Mouse (Mus musculus) liver, embryonic 11.5 days (tissue): ENCODE measurements at regions not wholly inside any gene's neighbourhood (a gene's known extent, or its start where the extent isn't known, plus 50 kb on each side); places are given as distances from the start of the nearest gene placed in this dataset.

Experiments
- ATAC-seq: fragments of 200-750 bp; cut with Nextera tagmentation; replicated peaks from 2 replicates; pipeline ENCODE4 v1.8.0; 2017; ENCODE audit warnings: moderate number of reproducible peaks, mild to moderate bottlenecking, moderate TSS enrichment, moderate library complexity; ENCODE audit not compliant: low FRiP score
- DNase-seq: peaks from one replicate; pipeline ENCODE4 v3.0.0-alpha.2; 2017; ENCODE audit warnings: low spot score
- H3K27ac ChIP-seq: fragments of 300-500 bp; sonication (generic); 2 replicates; pipeline ENCODE4 v1.5.1; 2014; ENCODE audit warnings: mild to moderate bottlenecking, low read depth, low read length, control low read depth
- H3K27me3 ChIP-seq: fragments of 300-500 bp; sonication (generic); replicated peaks from 2 replicates; pipeline ENCODE4 v1.6.1; 2014; ENCODE audit warnings: low read length, mixed read lengths; ENCODE audit not compliant: control insufficient read depth, insufficient read depth
- H3K36me3 ChIP-seq: fragments of 300-500 bp; sonication (generic); 2 replicates; pipeline ENCODE4 v1.6.1; 2014; ENCODE audit warnings: mild to moderate bottlenecking, low read length, moderate library complexity, mixed read lengths; ENCODE audit not compliant: control insufficient read depth, insufficient read depth
- H3K4me1 ChIP-seq: fragments of 300-500 bp; sonication (generic); replicated peaks from 2 replicates; pipeline ENCODE4 v1.6.1; 2014; ENCODE audit warnings: low read length, mixed read lengths; ENCODE audit not compliant: control insufficient read depth, insufficient read depth
- H3K4me2 ChIP-seq: fragments of 300-500 bp; sonication (generic); 2 replicates; pipeline ENCODE4 v1.6.1; 2014; ENCODE audit warnings: mild to moderate bottlenecking, control low read depth, moderate library complexity
- H3K4me3 ChIP-seq: fragments of 300-500 bp; sonication (generic); 2 replicates; pipeline ENCODE4 v1.5.1; 2014; ENCODE audit warnings: low read depth, low read length, control low read depth
- H3K9ac ChIP-seq: fragments of 300-500 bp; sonication (generic); 2 replicates; pipeline ENCODE4 v1.6.1; 2014; ENCODE audit warnings: low read depth, low read length, control low read depth
- H3K9me3 ChIP-seq: fragments of 300-500 bp; sonication (generic); 2 replicates; pipeline ENCODE4 v1.6.1; 2016; ENCODE audit warnings: low read length, inconsistent platforms, mixed read lengths; ENCODE audit not compliant: control insufficient read depth
- WGBS: fragments of 180-500 bp; shearing (Covaris S2); extraction: QIAGEN DNeasy Blood & Tissue Kit; methylation state at CpG from one replicate; pipeline ENCODE4 v1.1.7; 2014; 5-methylcytosine and 5-hydroxymethylcytosine counted together

DNA sequence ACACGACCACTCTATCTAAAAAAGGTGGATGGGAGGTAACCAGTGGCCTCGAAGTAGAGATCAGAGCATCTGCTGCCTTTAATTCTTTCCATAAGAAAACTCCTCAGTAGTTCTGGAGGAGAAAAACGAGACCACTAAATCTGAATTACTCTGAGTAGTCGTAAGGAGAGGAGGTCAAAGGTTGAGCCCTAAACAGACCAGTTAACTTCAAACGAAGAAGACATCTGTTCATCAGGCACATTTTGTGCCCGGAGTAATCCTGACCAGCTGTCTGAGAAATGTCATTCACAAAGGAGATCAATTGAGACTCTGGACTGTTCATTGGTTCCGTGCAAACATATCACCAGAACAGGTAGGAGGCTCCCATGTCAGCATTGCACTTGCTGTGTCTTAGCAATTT lies 592.0 kb downstream of the Adgrl2 start:
- no peak overlapping the region for H3K4me3 ChIP-seq
- no peak for DNase-seq
- 57% methylated on average over 7 of the region's 7 CpGs for WGBS
- no peaks in the 10 kb centered on the region for H3K27me3 ChIP-seq
- ATAC-seq: no peak
- H3K9ac ChIP-seq: no peak overlapping the region
- H3K9me3 ChIP-seq: no peaks in the 10 kb centered on the region
- no peaks in the 10 kb centered on the region for H3K36me3 ChIP-seq
- H3K4me1 ChIP-seq: no peaks in the 10 kb centered on the region
- H3K27ac ChIP-seq: no peak overlapping the region
- no peak overlapping the region for H3K4me2 ChIP-seq

DNA sequence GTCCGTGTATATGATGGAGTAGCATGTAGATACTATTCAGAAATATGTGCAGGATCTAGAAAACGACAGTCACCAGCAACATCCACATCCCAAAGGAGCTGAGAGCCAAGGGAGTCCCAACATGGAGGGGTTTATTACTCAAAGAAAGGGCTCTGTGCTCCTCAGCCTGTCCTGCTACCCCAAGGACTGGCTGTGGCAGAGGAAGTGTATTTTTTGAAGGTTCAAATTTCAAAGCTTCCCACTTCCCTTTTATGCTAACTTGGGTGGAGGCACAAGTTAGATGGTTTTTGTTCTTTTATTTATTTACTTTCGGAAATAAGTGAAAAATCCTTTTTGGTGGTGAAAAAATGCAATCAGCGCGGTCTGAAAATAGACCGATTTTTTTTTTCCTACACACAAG lies 602.8 kb downstream of the Adgrl2 start:
- 79% methylated on average over 6 of the region's 6 CpGs for WGBS
- H3K36me3 ChIP-seq: no peaks in the 10 kb centered on the region

DNA sequence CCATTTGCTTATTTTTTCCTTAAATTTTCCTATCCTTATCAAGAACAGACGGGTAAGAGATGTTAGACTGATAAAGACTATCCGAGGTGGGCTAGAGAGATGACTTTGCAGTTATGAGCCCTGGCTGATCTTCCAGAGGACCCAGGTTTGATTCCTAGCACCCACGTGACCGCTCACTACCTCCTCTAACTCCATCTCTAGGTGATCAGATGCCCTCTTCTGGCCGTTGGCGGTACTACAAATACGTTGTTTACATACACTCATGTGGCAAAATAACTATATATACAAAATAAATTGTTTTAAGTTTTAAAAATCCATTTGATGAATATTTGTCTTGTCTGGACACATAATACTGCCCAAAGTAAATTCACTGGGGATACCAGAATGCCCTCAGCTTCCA lies 604.6 kb downstream of the Adgrl2 start:
- no peak for ATAC-seq
- Histone ChIP-seq H3K4me2 (no peak overlapping the region), H3K4me1 (no peaks in the 10 kb centered on the region), H3K9me3 (no peaks in the 10 kb centered on the region), H3K36me3 (no peaks in the 10 kb centered on the region), H3K4me3 (no peak overlapping the region), H3K9ac (no peak overlapping the region), H3K27me3 (no peaks in the 10 kb centered on the region), H3K27ac (no peak overlapping the region)
- no peak for DNase-seq
- 88% methylated on average over 7 of the region's 7 CpGs for WGBS

More for the DNA sequence above, 602.8 kb downstream of the Adgrl2 start:
- Histone ChIP-seq H3K4me1 (no peaks in the 10 kb centered on the region), H3K9ac (no peak overlapping the region), H3K27ac (no peak overlapping the region), H3K27me3 (no peaks in the 10 kb centered on the region), H3K9me3 (no peaks in the 10 kb centered on the region), H3K4me2 (no peak overlapping the region), H3K4me3 (no peak overlapping the region)
- no peak for ATAC-seq
- DNase-seq: no peak

DNA sequence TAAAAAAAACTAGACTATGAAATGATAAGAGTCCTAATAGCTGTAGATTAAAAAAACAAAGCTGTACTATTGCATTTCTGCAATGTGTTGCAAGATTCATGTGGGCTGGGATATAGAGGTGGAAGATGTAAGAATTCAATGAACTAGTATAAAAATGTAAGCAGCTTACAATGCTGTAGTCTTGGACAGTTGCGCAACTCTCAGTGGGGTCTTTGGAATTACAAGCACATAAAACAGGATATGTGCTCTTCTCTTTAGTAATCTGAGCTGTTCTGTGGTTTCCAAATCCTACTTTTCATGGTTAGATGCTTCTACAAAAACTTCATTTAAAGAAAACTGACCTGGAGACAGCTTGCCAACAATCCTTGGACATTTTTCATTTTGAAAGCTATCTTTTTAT lies 609.3 kb downstream of the Adgrl2 start:
- Histone ChIP-seq H3K9ac (no peak overlapping the region), H3K4me2 (no peak overlapping the region), H3K4me3 (no peak overlapping the region), H3K9me3 (no peaks in the 10 kb centered on the region), H3K27ac (no peak overlapping the region), H3K4me1 (no peaks in the 10 kb centered on the region), H3K36me3 (no peaks in the 10 kb centered on the region), H3K27me3 (no peaks in the 10 kb centered on the region)
- WGBS: 91% methylated on average over 1 of the region's 1 CpGs
- DNase-seq (no peak), ATAC-seq (no peak)

DNA sequence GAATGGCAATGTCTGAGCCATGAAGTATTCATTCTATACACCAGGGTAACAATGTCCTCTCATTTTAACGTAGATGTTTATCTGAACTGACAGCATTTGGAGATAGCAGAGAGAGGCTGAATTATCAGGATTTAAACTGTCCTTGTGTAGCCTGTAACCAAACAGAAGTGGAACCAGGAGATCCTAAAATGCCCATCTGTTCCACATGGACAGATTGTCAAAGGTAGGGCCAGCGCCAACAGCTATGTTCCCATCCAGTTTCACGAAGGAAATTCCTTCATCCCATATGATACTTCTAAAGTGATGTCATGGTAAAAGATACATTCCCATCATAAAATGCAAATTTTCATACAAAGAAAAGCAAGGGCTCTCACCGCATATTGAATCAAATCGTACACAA lies 627.0 kb downstream of the Adgrl2 start:
- no peaks in the 10 kb centered on the region for H3K9me3 ChIP-seq
- ATAC-seq: no peak
- no peak overlapping the region for H3K9ac ChIP-seq
- DNase-seq: no peak
- no peak overlapping the region for H3K4me2 ChIP-seq
- no peak overlapping the region for H3K27ac ChIP-seq
- H3K36me3 ChIP-seq: no peaks in the 10 kb centered on the region
- H3K4me1 ChIP-seq: no peaks in the 10 kb centered on the region
- 90% methylated on average over 5 of the region's 5 CpGs for WGBS
- no peaks in the 10 kb centered on the region for H3K27me3 ChIP-seq
- H3K4me3 ChIP-seq: no peak overlapping the region

DNA sequence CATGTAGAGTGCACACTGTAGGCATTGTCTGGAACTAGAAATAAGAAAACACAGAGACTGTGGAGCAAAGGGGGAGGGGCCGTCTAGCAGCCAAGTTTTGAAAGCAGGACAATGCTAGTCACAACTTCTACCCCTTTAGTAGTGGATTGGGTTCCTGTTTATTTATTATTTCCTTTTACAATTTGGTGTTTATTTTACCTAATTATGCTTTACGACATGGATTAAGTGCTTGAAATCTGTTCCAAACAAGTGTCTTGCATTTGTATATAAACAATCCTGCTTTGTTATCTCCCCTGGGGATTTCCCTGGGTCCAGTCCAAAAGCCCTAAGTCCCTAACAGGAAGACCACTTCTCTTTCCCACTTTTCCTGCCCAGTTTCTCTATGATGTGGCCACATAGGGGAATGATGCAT lies 627.9 kb downstream of the Adgrl2 start:
- no peak overlapping the region for H3K9ac ChIP-seq
- no peaks in the 10 kb centered on the region for H3K27me3 ChIP-seq
- H3K4me2 ChIP-seq: no peak overlapping the region
- no peak for DNase-seq
- no peak overlapping the region for H3K4me3 ChIP-seq
- H3K9me3 ChIP-seq: no peaks in the 10 kb centered on the region
- no peaks in the 10 kb centered on the region for H3K4me1 ChIP-seq
- ATAC-seq: no peak
- no peak overlapping the region for H3K27ac ChIP-seq
- WGBS: 46% methylated on average over 2 of the region's 2 CpGs
- H3K36me3 ChIP-seq: no peaks in the 10 kb centered on the region

DNA sequence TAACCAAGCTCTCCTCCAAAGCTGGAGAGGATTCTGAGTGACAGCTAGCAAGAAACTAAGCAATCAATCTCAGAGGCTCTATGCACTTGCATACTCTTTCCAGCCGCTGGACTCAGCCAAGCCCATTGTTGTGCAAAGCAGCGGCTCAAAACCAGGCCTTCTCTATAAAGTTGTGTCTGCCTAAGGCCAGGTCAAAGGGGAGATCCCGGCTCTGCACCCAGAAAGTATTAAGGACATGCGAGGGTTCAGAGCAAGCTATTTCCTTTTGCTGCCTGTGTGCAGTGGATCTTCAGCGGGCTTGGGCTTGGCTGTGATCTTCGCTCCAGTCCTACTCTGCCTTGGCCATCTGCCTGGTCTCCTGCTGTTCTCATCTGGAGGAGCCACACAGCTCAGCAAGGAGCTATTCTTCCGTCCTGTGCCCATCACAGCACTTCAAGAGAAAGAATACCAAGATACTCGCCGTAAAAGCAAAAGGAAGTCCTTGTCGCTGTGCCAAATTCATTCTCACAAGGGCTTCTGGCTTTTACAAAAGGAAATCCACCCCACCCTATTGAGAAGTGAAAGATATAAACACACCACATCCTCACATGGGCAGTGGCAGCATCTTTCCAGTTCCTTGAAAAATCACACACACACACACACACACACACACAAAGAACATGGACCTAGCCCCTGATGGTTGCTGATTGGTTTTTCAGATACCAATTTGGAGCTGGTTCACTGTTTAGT lies 646.6 kb downstream of the Adgrl2 start:
- Histone ChIP-seq H3K9ac (no peak overlapping the region), H3K27ac (no peak overlapping the region), H3K4me3 (no peak overlapping the region), H3K9me3 (no peaks in the 10 kb centered on the region), H3K4me2 (no peak overlapping the region), H3K36me3 (no peaks in the 10 kb centered on the region), H3K4me1 (no peaks in the 10 kb centered on the region), H3K27me3 (no peaks in the 10 kb centered on the region)
- no peak for DNase-seq
- ATAC-seq: no peak
- 40% methylated on average over 10 of the region's 10 CpGs for WGBS

DNA sequence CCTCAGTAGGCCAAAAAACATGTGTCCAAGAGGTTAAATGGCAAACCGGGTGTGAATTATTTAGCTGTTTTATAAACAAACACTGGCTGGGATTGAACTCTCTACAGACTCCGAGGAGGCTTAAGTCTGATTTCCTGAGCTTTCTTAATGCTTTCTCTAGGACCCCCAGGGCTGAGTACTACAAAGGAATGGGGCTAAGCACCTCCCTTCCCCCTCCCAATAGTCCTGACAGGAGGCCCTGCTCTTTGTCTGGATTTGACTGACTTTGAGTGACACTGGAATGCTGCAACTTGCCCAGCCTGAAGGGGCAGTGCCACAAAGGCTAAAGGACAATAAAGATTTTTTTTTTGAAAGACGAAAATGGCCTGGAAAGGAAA lies 647.1 kb downstream of the Adgrl2 start:
- H3K36me3 ChIP-seq: no peaks in the 10 kb centered on the region
- no peaks in the 10 kb centered on the region for H3K9me3 ChIP-seq
- H3K4me2 ChIP-seq: no peak overlapping the region
- DNase-seq (no peak), ATAC-seq (no peak)
- H3K27ac ChIP-seq: no peak overlapping the region
- H3K4me1 ChIP-seq: no peaks in the 10 kb centered on the region
- H3K27me3 ChIP-seq: no peaks in the 10 kb centered on the region
- no peak overlapping the region for H3K4me3 ChIP-seq
- H3K9ac ChIP-seq: no peak overlapping the region
- 21% methylated on average over 3 of the region's 3 CpGs for WGBS

DNA sequence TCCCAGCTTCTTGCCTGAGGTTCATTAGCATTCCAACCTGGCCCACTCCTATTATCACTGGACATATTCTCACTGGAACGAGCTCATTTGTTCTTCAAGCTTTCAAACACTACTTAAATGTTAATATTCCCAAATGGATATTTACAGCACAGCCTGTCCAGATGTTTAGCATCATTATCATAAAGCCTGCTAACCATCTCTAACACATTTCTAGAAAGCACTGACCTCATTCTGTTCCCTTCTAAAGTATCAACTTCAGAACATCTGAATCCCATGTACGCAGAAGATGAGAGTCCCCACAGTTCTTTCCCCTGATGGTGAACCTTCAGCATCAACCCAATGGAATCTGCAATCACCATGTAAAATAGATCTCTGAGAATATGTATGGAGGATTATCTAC lies 651.1 kb downstream of the Adgrl2 start:
- Histone ChIP-seq H3K4me1 (no peaks in the 10 kb centered on the region; the same call in 1 of the 2 replicates), H3K27ac (no peak overlapping the region), H3K9me3 (no peaks in the 10 kb centered on the region), H3K4me3 (no peak overlapping the region), H3K4me2 (no peak overlapping the region), H3K36me3 (no peaks in the 10 kb centered on the region), H3K27me3 (no peaks in the 10 kb centered on the region), H3K9ac (no peak overlapping the region)
- DNase-seq: no peak
- 80% methylated on average over 2 of the region's 2 CpGs for WGBS
- no peak for ATAC-seq
